Comparison of ENCODE assay signal across 37 mouse cellular contexts in the genomic region with DNA sequence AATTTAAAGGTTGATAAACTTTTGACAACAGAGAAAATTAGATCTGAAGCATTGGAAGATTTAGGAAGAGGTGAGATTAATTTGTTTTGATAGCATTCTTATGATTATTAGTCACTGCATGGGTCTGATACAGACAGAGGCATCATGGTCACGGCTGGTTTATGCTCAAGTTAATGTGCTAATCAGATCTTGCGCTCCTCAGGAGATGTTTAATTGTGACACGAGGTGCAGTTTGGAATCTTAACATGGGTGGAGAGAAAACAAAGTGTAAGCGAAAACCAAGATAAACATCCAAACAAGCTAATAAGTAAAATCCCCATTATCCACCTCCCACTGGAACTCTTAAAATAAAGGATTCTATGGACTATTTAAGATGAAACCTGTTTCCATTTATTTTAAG. TPM values are rescaled to one million over a fixed set of nuclear protein-coding genes. Genes with fewer than 3 reads are reported as not detected.
"Had no signal": no experiment of that assay in that cellular context is flagged by ENCODE, and none has a peak within 500 bp of the region (broad histone marks: within the 10 kb centered on the region; RNA-seq: fewer than 3 reads in every experiment).

No protein-coding gene starts in this region.

- H3K27ac ChIP-seq: limb, embryonic 10.5 days; limb, embryonic 12.5 days; limb, embryonic 13.5 days; limb, embryonic 15.5 days; liver, embryonic 12.5 days; liver, embryonic 13.5 days; liver, embryonic 14.5 days; liver, embryonic 15.5 days; lung, embryonic 15.5 days; macrophage; midbrain, embryonic 10.5 days; midbrain, embryonic 12.5 days; midbrain, embryonic 13.5 days; midbrain, embryonic 15.5 days; neural tube, embryonic 12.5 days; neural tube, embryonic 13.5 days had no signal

- DNase-seq: left cerebral cortex, postnatal 4 days; liver; liver, embryonic 13.5 days; liver, postnatal 0 days; lung, adult 18-20 months; lung, adult 2 months; lung, embryonic 14.5 days; lung, postnatal 10 days; lung, postnatal 14 days; lung, postnatal 36 days; lung, postnatal 4 days; midbrain, embryonic 14.5 days had no signal

- H3K4me3 ChIP-seq: limb, embryonic 10.5 days; limb, embryonic 12.5 days; limb, embryonic 13.5 days; limb, embryonic 15.5 days; liver, embryonic 12.5 days; liver, embryonic 13.5 days; liver, embryonic 15.5 days; lung, embryonic 15.5 days; megakaryocyte, embryonic 14.5 days; midbrain, embryonic 10.5 days; midbrain, embryonic 12.5 days; midbrain, embryonic 13.5 days; midbrain, embryonic 15.5 days; myocyte; neural tube, embryonic 12.5 days; neural tube, embryonic 13.5 days had no signal

- H3K9me3 ChIP-seq: limb, embryonic 10.5 days; limb, embryonic 12.5 days; limb, embryonic 13.5 days; limb, embryonic 15.5 days; liver, embryonic 12.5 days; liver, embryonic 13.5 days; liver, embryonic 15.5 days; lung, embryonic 15.5 days; megakaryocyte, embryonic 14.5 days; midbrain, embryonic 10.5 days; midbrain, embryonic 12.5 days; midbrain, embryonic 13.5 days; midbrain, embryonic 15.5 days; neural tube, embryonic 12.5 days; neural tube, embryonic 13.5 days had no signal

- ATAC-seq: liver, embryonic 12.5 days; liver, postnatal 0 days; lung, postnatal 0 days; midbrain, embryonic 13.5 days; midbrain, embryonic 15.5 days; midbrain, embryonic 16.5 days had no signal

- H3K4me2 ChIP-seq: limb, embryonic 12.5 days; limb, embryonic 13.5 days; limb, embryonic 15.5 days; liver, embryonic 11.5 days; liver, embryonic 12.5 days; liver, embryonic 13.5 days; liver, embryonic 15.5 days; lung, embryonic 14.5 days; lung, embryonic 15.5 days; midbrain, embryonic 11.5 days; midbrain, embryonic 12.5 days; midbrain, embryonic 13.5 days; midbrain, embryonic 15.5 days; neural tube, embryonic 12.5 days; neural tube, embryonic 13.5 days had no signal

- H3K36me3 ChIP-seq: limb, embryonic 15.5 days; liver, embryonic 12.5 days; liver, embryonic 13.5 days; liver, embryonic 15.5 days; lung, embryonic 15.5 days; midbrain, embryonic 10.5 days; midbrain, embryonic 12.5 days; midbrain, embryonic 13.5 days; midbrain, embryonic 15.5 days; neural tube, embryonic 12.5 days; neural tube, embryonic 13.5 days had no signal

- H3K27me3 ChIP-seq: limb, embryonic 12.5 days; limb, embryonic 13.5 days; limb, embryonic 15.5 days; liver, embryonic 12.5 days; liver, embryonic 13.5 days; liver, embryonic 15.5 days; lung, embryonic 15.5 days; megakaryocyte, embryonic 14.5 days; midbrain, embryonic 12.5 days; midbrain, embryonic 13.5 days; midbrain, embryonic 15.5 days; neural tube, embryonic 12.5 days; neural tube, embryonic 13.5 days had no signal

- H3K9ac ChIP-seq: limb, embryonic 12.5 days; limb, embryonic 13.5 days; limb, embryonic 15.5 days; liver, embryonic 12.5 days; liver, embryonic 13.5 days; liver, embryonic 14.5 days; liver, embryonic 15.5 days; liver, postnatal 0 days; lung, embryonic 14.5 days; lung, embryonic 15.5 days; midbrain, embryonic 12.5 days; midbrain, embryonic 13.5 days; midbrain, embryonic 15.5 days; neural tube, embryonic 12.5 days; neural tube, embryonic 13.5 days had no signal

- H3K4me1 ChIP-seq: limb, embryonic 15.5 days; liver, embryonic 12.5 days; liver, embryonic 13.5 days; liver, embryonic 15.5 days; megakaryocyte, embryonic 14.5 days; neural tube, embryonic 12.5 days had no signal

RNA-seq across cellular contexts. Expression of gene Nox4, which starts 6.2 kb away (rescaled TPM):
- total RNA-seq: megakaryocyte progenitor cell, adult 5-6 weeks; megakaryocyte, adult 5-6 weeks; megakaryocyte-erythroid progenitor cell, adult 5-6 weeks; monocyte, adult 5-6 weeks had no signal
- polyA plus RNA-seq: macrophage had no signal
